Mouse (Mus musculus) megakaryocyte, embryonic 14.5 days (primary cell): ENCODE results near the gene Zdhhc22. TPM values are rescaled to one million over a fixed set of nuclear protein-coding genes. Genes with fewer than 3 reads are reported as not detected.

Source experiments
- H3K27me3 ChIP-seq: replicated peaks from 2 replicates; pipeline ENCODE3; 2012; ENCODE audit warnings: inconsistent platforms
- H3K36me3 ChIP-seq: replicated peaks from 2 replicates; pipeline ENCODE3; 2012; ENCODE audit warnings: low read length, inconsistent platforms, mixed read lengths
- H3K4me1 ChIP-seq: 2 replicates; pipeline ENCODE4 v1.6.1; 2012; ENCODE audit warnings: inconsistent platforms
- H3K4me3 ChIP-seq: replicated peaks from 2 replicates; pipeline ENCODE3; 2012; ENCODE audit warnings: moderate library complexity, mild to moderate bottlenecking, inconsistent platforms
- H3K9me3 ChIP-seq: 2 replicates; pipeline ENCODE4 v1.6.1; 2012; ENCODE audit warnings: inconsistent platforms
- FLI1 ChIP-seq: IDR thresholded peaks from 2 replicates; pipeline ENCODE4 v1.6.1; 2012; ENCODE audit warnings: low read length, inconsistent platforms, mixed read lengths
- GATA1 ChIP-seq: IDR thresholded peaks from 3 replicates; pipeline ENCODE4 v1.6.1; 2012; ENCODE audit warnings: mixed read lengths, low read length, inconsistent platforms, borderline replicate concordance
- polyA plus RNA-seq: library from polyadenylated mRNA; stranded (reverse); fragments of >175 nt; gene quantifications from 2 replicates; pipeline ENCODE4 v1.2.3, GENCODE M21; 2012; ENCODE audit warnings: low replicate concordance; ENCODE audit not compliant: insufficient read depth

The Zdhhc22 gene
- polyA plus RNA-seq, 1 experiment: not detected

- H3K4me3 ChIP-seq: peak overlapping the region; percentile 80
Measured at GRCm38 (mm10) chr12:86969220-86969601, 21.0 kb downstream of the Zdhhc22 start.

GRCm38 (mm10) chr12:86968468-86969219, 21.6 kb downstream of the Zdhhc22 start:
- H3K4me3 ChIP-seq: peak overlapping the region; percentile 80
- H3K27me3 ChIP-seq: no peaks in the 10 kb centered on the region
- TF ChIP-seq GATA1 (no peak), FLI1 (no peak)
- peaks cover 70% of the 10 kb centered on the region for H3K4me1 ChIP-seq
- no peaks in the 10 kb centered on the region for H3K9me3 ChIP-seq
- peaks cover 24% of the 10 kb centered on the region for H3K36me3 ChIP-seq

More at GRCm38 (mm10) chr12:86969220-86969601, 21.0 kb downstream of the Zdhhc22 start:
- no peaks in the 10 kb centered on the region for H3K27me3 ChIP-seq
- peaks cover 19% of the 10 kb centered on the region for H3K36me3 ChIP-seq
- H3K4me1 ChIP-seq: peaks cover 73% of the 10 kb centered on the region
- TF ChIP-seq FLI1 (no peak), GATA1 (no peak)
- H3K9me3 ChIP-seq: no peaks in the 10 kb centered on the region

- TF ChIP-seq FLI1: no peak
- no peak for TF ChIP-seq GATA1
- Histone ChIP-seq H3K4me1 (peaks cover 45% of the 10 kb centered on the region), H3K9me3 (no peaks in the 10 kb centered on the region), H3K36me3 (peaks cover 58% of the 10 kb centered on the region), H3K27me3 (no peaks in the 10 kb centered on the region), H3K4me3 (no peak overlapping the region)
Measured at GRCm38 (mm10) chr12:86965237-86965799, 24.9 kb downstream of the Zdhhc22 start.

GRCm38 (mm10) chr12:86964278-86965057, 25.8 kb downstream of the Zdhhc22 start:
- no peak for TF ChIP-seq GATA1
- no peak for TF ChIP-seq FLI1
- Histone ChIP-seq H3K36me3 (peaks cover 66% of the 10 kb centered on the region), H3K27me3 (no peaks in the 10 kb centered on the region), H3K4me1 (peaks cover 41% of the 10 kb centered on the region), H3K9me3 (no peaks in the 10 kb centered on the region), H3K4me3 (no peak overlapping the region)

GRCm38 (mm10) chr12:86961589-86962344, 28.5 kb downstream of the Zdhhc22 start:
- Histone ChIP-seq H3K36me3 (peaks cover 92% of the 10 kb centered on the region), H3K4me3 (no peak overlapping the region), H3K27me3 (no peaks in the 10 kb centered on the region), H3K9me3 (no peaks in the 10 kb centered on the region), H3K4me1 (peaks cover 18% of the 10 kb centered on the region)
- TF ChIP-seq GATA1 (no peak), FLI1 (no peak)

GRCm38 (mm10) chr12:86960791-86961335, 29.4 kb downstream of the Zdhhc22 start:
- H3K36me3 ChIP-seq: peaks cover 99% of the 10 kb centered on the region
- no peak for TF ChIP-seq GATA1
- no peak for TF ChIP-seq FLI1

GRCm38 (mm10) chr12:86960138-86960537, 30.1 kb downstream of the Zdhhc22 start:
- H3K4me1 ChIP-seq: peaks cover 22% of the 10 kb centered on the region

More at GRCm38 (mm10) chr12:86960791-86961335, 29.4 kb downstream of the Zdhhc22 start:
- H3K4me3 ChIP-seq: no peak overlapping the region
- H3K27me3 ChIP-seq: no peaks in the 10 kb centered on the region
- no peaks in the 10 kb centered on the region for H3K9me3 ChIP-seq
- peaks cover 20% of the 10 kb centered on the region for H3K4me1 ChIP-seq

GRCm38 (mm10) chr12:86959661-86960060, 30.6 kb downstream of the Zdhhc22 start:
- Histone ChIP-seq H3K9me3 (no peaks in the 10 kb centered on the region), H3K4me1 (peaks cover 21% of the 10 kb centered on the region), H3K36me3 (peaks cover 96% of the 10 kb centered on the region), H3K4me3 (no peak overlapping the region), H3K27me3 (no peaks in the 10 kb centered on the region)
- TF ChIP-seq GATA1: no peak
- TF ChIP-seq FLI1: no peak

More at GRCm38 (mm10) chr12:86960138-86960537, 30.1 kb downstream of the Zdhhc22 start:
- Histone ChIP-seq H3K36me3 (peaks cover 99% of the 10 kb centered on the region), H3K4me3 (no peak overlapping the region), H3K27me3 (no peaks in the 10 kb centered on the region), H3K9me3 (no peaks in the 10 kb centered on the region)
- TF ChIP-seq FLI1: no peak
- TF ChIP-seq GATA1: no peak

- H3K4me3 ChIP-seq: no peak overlapping the region
- peaks cover 95% of the 10 kb centered on the region for H3K36me3 ChIP-seq
- H3K9me3 ChIP-seq: no peaks in the 10 kb centered on the region
- H3K27me3 ChIP-seq: no peaks in the 10 kb centered on the region
- no peak for TF ChIP-seq GATA1
- TF ChIP-seq FLI1: no peak
- H3K4me1 ChIP-seq: peaks cover 20% of the 10 kb centered on the region
Measured at GRCm38 (mm10) chr12:86958558-86958957, 31.7 kb downstream of the Zdhhc22 start.
